Mouse (Mus musculus): ENCODE measurements around the gene Cln3. TPM values are rescaled to one million over a fixed set of nuclear protein-coding genes. Genes with fewer than 3 reads are reported as not detected.

The Cln3 gene
- polyA plus RNA-seq, 1 experiment: 3.6 TPM

DNA sequence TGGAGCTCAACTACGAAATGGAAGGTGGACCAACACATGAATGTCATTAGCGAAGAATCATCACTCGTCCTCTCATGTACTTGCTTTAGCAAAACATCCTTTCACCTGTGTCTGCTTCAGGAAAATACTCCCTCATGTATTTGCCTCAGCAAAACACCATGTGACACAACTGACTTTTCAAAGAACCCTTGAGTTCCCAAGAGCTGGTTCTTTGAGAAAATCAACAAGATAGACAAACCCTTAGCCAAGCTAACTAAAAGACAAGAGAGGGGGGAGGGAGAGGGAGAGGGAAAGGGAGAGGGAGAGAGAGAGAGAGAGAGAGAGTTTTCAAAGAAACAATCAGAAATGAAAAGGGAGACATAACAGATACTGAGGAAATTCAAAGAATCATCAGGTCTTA lies 62.3 kb downstream of the Cln3 start:
- no peaks in the 10 kb centered on the region for H3K79me2 ChIP-seq (ENCODE audit: control insufficient read depth, insufficient read depth)
- peaks cover 8% of the 10 kb centered on the region for H3K27me3 ChIP-seq (ENCODE audit: control insufficient read depth, insufficient read depth, insufficient read length)
- H3ac ChIP-seq (ENCODE audit: control insufficient read depth, insufficient read length): no peak overlapping the region
- no peak overlapping the region for H3K4me2 ChIP-seq (ENCODE audit: low read depth)
- H3K36me3 ChIP-seq (ENCODE audit: control insufficient read depth, insufficient read depth): no peaks in the 10 kb centered on the region
- H3K4me3 ChIP-seq: no peak overlapping the region
- TF ChIP-seq TCF12 (IDR thresholded peaks at IDR 0.05; ENCODE audit: insufficient read depth, poor library complexity, severe bottlenecking) (no peak), SRF (IDR thresholded peaks at IDR 0.05; ENCODE audit: control insufficient read depth, insufficient read length, low read depth) (no peak), POLR2AphosphoS2 (IDR thresholded peaks at IDR 0.05; ENCODE audit: insufficient read length, low read depth) (no peak), E2F4 (IDR thresholded peaks at IDR 0.05; ENCODE audit: insufficient read depth) (no peak), TCF3 (IDR thresholded peaks at IDR 0.05; ENCODE audit: insufficient read length, low read depth) (no peak), REST (IDR thresholded peaks at IDR 0.05; ENCODE audit: insufficient read depth, insufficient read length) (no peak), USF1 (IDR thresholded peaks at IDR 0.05; ENCODE audit: low read depth) (no peak), MYOG (IDR thresholded peaks at IDR 0.05; ENCODE audit: control insufficient read depth in 1 of 3, insufficient read depth in 1 of 3, insufficient read length in 2 of 3, low read depth in 2 of 3) (no peak), MAX (IDR thresholded peaks at IDR 0.05; ENCODE audit: low read depth) (no peak), POLR2A (IDR thresholded peaks at IDR 0.05; ENCODE audit: insufficient read length, low read depth) (no peak)

Other genes with a start within 250 kb of the Cln3 start
- 0.17 TPM for gene Lat, start 216.2 kb downstream of the Cln3 start, polyA plus RNA-seq (2012; fragmentation: generic; extraction: Trizol)
- gene Spns1, start 208.4 kb downstream of the Cln3 start, polyA plus RNA-seq (2012; fragmentation: generic; extraction: Trizol): 76.5 TPM
- 3.5 TPM for gene Nfatc2ip, start 189.1 kb downstream of the Cln3 start, polyA plus RNA-seq (2012; fragmentation: generic; extraction: Trizol)
- gene Cd19, start 170.9 kb downstream of the Cln3 start, polyA plus RNA-seq (2012; fragmentation: generic; extraction: Trizol): 0.01 TPM
- 36.7 TPM for gene Rabep2, start 157.1 kb downstream of the Cln3 start, polyA plus RNA-seq (2012; fragmentation: generic; extraction: Trizol)
- gene Atp2a1, start 122.7 kb downstream of the Cln3 start, polyA plus RNA-seq (2012; fragmentation: generic; extraction: Trizol): 1,699 TPM
- gene Sh2b1, start 110.4 kb downstream of the Cln3 start, polyA plus RNA-seq (2012; fragmentation: generic; extraction: Trizol): 58.8 TPM
- 167 TPM for gene Tufm, start 98.5 kb downstream of the Cln3 start, polyA plus RNA-seq (2012; fragmentation: generic; extraction: Trizol)
- gene Atxn2l, start 82.4 kb downstream of the Cln3 start, polyA plus RNA-seq (2012; fragmentation: generic; extraction: Trizol): 104 TPM
- gene Eif3c, start 19.4 kb downstream of the Cln3 start, polyA plus RNA-seq (2012; fragmentation: generic; extraction: Trizol): 344 TPM
- gene Apobr, start 875 bp downstream of the Cln3 start, polyA plus RNA-seq (2012; fragmentation: generic; extraction: Trizol): 4.7 TPM
- not detected for gene Il27, start 9.1 kb upstream of the Cln3 start, polyA plus RNA-seq (2012; fragmentation: generic; extraction: Trizol)
- gene Nupr1, start 45.0 kb upstream of the Cln3 start, polyA plus RNA-seq (2012; fragmentation: generic; extraction: Trizol): 244 TPM
- gene Sgf29, start 63.5 kb upstream of the Cln3 start, polyA plus RNA-seq (2012; fragmentation: generic; extraction: Trizol): 35.3 TPM
- not detected for gene Sult1a1, start 90.6 kb upstream of the Cln3 start, polyA plus RNA-seq (2012; fragmentation: generic; extraction: Trizol)
- 79.7 TPM for gene Bola2, start 109.6 kb upstream of the Cln3 start, polyA plus RNA-seq (2012; fragmentation: generic; extraction: Trizol)
- 5.8 TPM for gene Slx1b, start 110.0 kb upstream of the Cln3 start, polyA plus RNA-seq (2012; fragmentation: generic; extraction: Trizol)
- 0.14 TPM for gene Coro1a, start 122.0 kb upstream of the Cln3 start, polyA plus RNA-seq (2012; fragmentation: generic; extraction: Trizol)
- gene Mapk3, start 173.8 kb upstream of the Cln3 start, polyA plus RNA-seq (2012; fragmentation: generic; extraction: Trizol): 126 TPM
- 1.1 TPM for gene Gdpd3, start 180.5 kb upstream of the Cln3 start, polyA plus RNA-seq (2012; fragmentation: generic; extraction: Trizol)
- gene Ypel3, start 191.1 kb upstream of the Cln3 start, polyA plus RNA-seq (2012; fragmentation: generic; extraction: Trizol): 82.2 TPM
- 0.23 TPM for gene Tbx6, start 195.7 kb upstream of the Cln3 start, polyA plus RNA-seq (2012; fragmentation: generic; extraction: Trizol)
- 113 TPM for gene Ppp4c, start 206.7 kb upstream of the Cln3 start, polyA plus RNA-seq (2012; fragmentation: generic; extraction: Trizol)
- gene Fam57b, start 211.9 kb upstream of the Cln3 start, polyA plus RNA-seq (2012; fragmentation: generic; extraction: Trizol): 0.94 TPM
- not detected for gene 4930451I11Rik, start 245.8 kb upstream of the Cln3 start, polyA plus RNA-seq (2012; fragmentation: generic; extraction: Trizol)

All from myocyte (in vitro differentiated cells).